Mouse (Mus musculus): ENCODE results near the gene Fam186b.

Fam186b gene

GRCm38 (mm10) chr15:99295484-99295981 is at the start of gene Fam186b:
Gene Fam186b, minus strand, starts transcription at chr15:99295888.
- in situ Hi-C loops (cut with MboI; ENCODE audit: low pct_unique_long_range_greater_than_20kb in 1 of 2, low sequenced_read_pairs in 2 of 2, unreplicated experiment in 1 of 2), result no loop called here

GRCm38 (mm10) chr15:99344961-99345360 is 49.3 kb upstream of the Fam186b start:
- in situ Hi-C loops (cut with MboI; ENCODE audit: low pct_unique_long_range_greater_than_20kb in 1 of 2, low sequenced_read_pairs in 2 of 2, unreplicated experiment in 1 of 2), result no loop called here

GRCm38 (mm10) chr15:99344148-99344870 is 48.6 kb upstream of the Fam186b start:
- in situ Hi-C loops (cut with MboI; ENCODE audit: low pct_unique_long_range_greater_than_20kb in 1 of 2, low sequenced_read_pairs in 2 of 2, unreplicated experiment in 1 of 2), result no loop called here

- in situ Hi-C loops (cut with MboI; ENCODE audit: low pct_unique_long_range_greater_than_20kb in 1 of 2, low sequenced_read_pairs in 2 of 2, unreplicated experiment in 1 of 2), result no loop called here
Observed at GRCm38 (mm10) chr15:99343414-99344147, 47.9 kb upstream of the Fam186b start.

GRCm38 (mm10) chr15:99342194-99342981 is 46.7 kb upstream of the Fam186b start:
- in situ Hi-C loops (cut with MboI; ENCODE audit: low pct_unique_long_range_greater_than_20kb in 1 of 2, low sequenced_read_pairs in 2 of 2, unreplicated experiment in 1 of 2), result no loop called here

GRCm38 (mm10) chr15:99341102-99341501 is 45.4 kb upstream of the Fam186b start:
- in situ Hi-C loops (cut with MboI; ENCODE audit: low pct_unique_long_range_greater_than_20kb in 1 of 2, low sequenced_read_pairs in 2 of 2, unreplicated experiment in 1 of 2), result no loop called here

- in situ Hi-C loops (cut with MboI; ENCODE audit: low pct_unique_long_range_greater_than_20kb in 1 of 2, low sequenced_read_pairs in 2 of 2, unreplicated experiment in 1 of 2), result no loop called here
Observed at GRCm38 (mm10) chr15:99339669-99340068, 44.0 kb upstream of the Fam186b start.

GRCm38 (mm10) chr15:99338916-99339315 is 43.2 kb upstream of the Fam186b start:
- in situ Hi-C loops (cut with MboI; ENCODE audit: low pct_unique_long_range_greater_than_20kb in 1 of 2, low sequenced_read_pairs in 2 of 2, unreplicated experiment in 1 of 2), result no loop called here

- in situ Hi-C loops (cut with MboI; ENCODE audit: low pct_unique_long_range_greater_than_20kb in 1 of 2, low sequenced_read_pairs in 2 of 2, unreplicated experiment in 1 of 2), result no loop called here
Observed at GRCm38 (mm10) chr15:99335801-99336320, 40.2 kb upstream of the Fam186b start.

GRCm38 (mm10) chr15:99334500-99334899 is 38.8 kb upstream of the Fam186b start:
- in situ Hi-C loops (cut with MboI; ENCODE audit: low pct_unique_long_range_greater_than_20kb in 1 of 2, low sequenced_read_pairs in 2 of 2, unreplicated experiment in 1 of 2), result no loop called here

- in situ Hi-C loops (cut with MboI; ENCODE audit: low pct_unique_long_range_greater_than_20kb in 1 of 2, low sequenced_read_pairs in 2 of 2, unreplicated experiment in 1 of 2), result no loop called here
Observed at GRCm38 (mm10) chr15:99333676-99334065, 38.0 kb upstream of the Fam186b start.

GRCm38 (mm10) chr15:99332921-99333675 is 37.4 kb upstream of the Fam186b start:
- in situ Hi-C loops (cut with MboI; ENCODE audit: low pct_unique_long_range_greater_than_20kb in 1 of 2, low sequenced_read_pairs in 2 of 2, unreplicated experiment in 1 of 2), result no loop called here

GRCm38 (mm10) chr15:99332111-99332510 is 36.4 kb upstream of the Fam186b start:
- in situ Hi-C loops (cut with MboI; ENCODE audit: low pct_unique_long_range_greater_than_20kb in 1 of 2, low sequenced_read_pairs in 2 of 2, unreplicated experiment in 1 of 2), result no loop called here

- in situ Hi-C loops (cut with MboI; ENCODE audit: low pct_unique_long_range_greater_than_20kb in 1 of 2, low sequenced_read_pairs in 2 of 2, unreplicated experiment in 1 of 2), result no loop called here
Observed at GRCm38 (mm10) chr15:99331341-99331740, 35.7 kb upstream of the Fam186b start.

GRCm38 (mm10) chr15:99330324-99330723 is 34.6 kb upstream of the Fam186b start:
- in situ Hi-C loops (cut with MboI; ENCODE audit: low pct_unique_long_range_greater_than_20kb in 1 of 2, low sequenced_read_pairs in 2 of 2, unreplicated experiment in 1 of 2), result no loop called here

- in situ Hi-C loops (cut with MboI; ENCODE audit: low pct_unique_long_range_greater_than_20kb in 1 of 2, low sequenced_read_pairs in 2 of 2, unreplicated experiment in 1 of 2), result loop anchor here (5.0 kb wide), 1 partner anchor 49 kb away; no protein-coding TSS in a partner anchor
Observed at GRCm38 (mm10) chr15:99328011-99328410, 32.3 kb upstream of the Fam186b start.

GRCm38 (mm10) chr15:99326959-99327358 is 31.3 kb upstream of the Fam186b start:
- in situ Hi-C loops (cut with MboI; ENCODE audit: low pct_unique_long_range_greater_than_20kb in 1 of 2, low sequenced_read_pairs in 2 of 2, unreplicated experiment in 1 of 2), result loop anchor here (5.0 kb wide), 1 partner anchor 50 kb away; no protein-coding TSS in a partner anchor

GRCm38 (mm10) chr15:99326407-99326806 is 30.7 kb upstream of the Fam186b start:
- in situ Hi-C loops (cut with MboI; ENCODE audit: low pct_unique_long_range_greater_than_20kb in 1 of 2, low sequenced_read_pairs in 2 of 2, unreplicated experiment in 1 of 2), result loop anchor here (5.0 kb wide), 1 partner anchor 51 kb away; no protein-coding TSS in a partner anchor

Data from mouse embryonic stem cell (cell line).